Mouse (Mus musculus): ENCODE data around the gene Gm17657. TPM values are rescaled to one million over a fixed set of nuclear protein-coding genes. Genes with fewer than 3 reads are reported as not detected.
"Not testable (repeated sequence)": the region's sequence is repeated elsewhere in the genome, so short reads cannot be mapped to it uniquely, and the experiment has no call there.

The Gm17657 gene
- polyA plus RNA-seq, 1 experiment from 2014 or later, result not detected

- Histone ChIP-seq H3K36me3 (ENCODE audit: control insufficient read depth, insufficient read depth, low read length) (no peaks in the 10 kb centered on the region), H3K27ac (replicated peaks in 1 of 2; ENCODE audit: control insufficient read depth in 1 of 2, insufficient read depth in 1 of 2, low read depth in 2 of 2, low read length in 2 of 2) (no peak overlapping the region), H3K4me1 (ENCODE audit: control insufficient read depth in 2 of 2, insufficient read depth in 2 of 2, low read length in 2 of 2) (peaks cover 0 to 2% of the 10 kb centered on the region in 2 experiments; a peak in 1 of 4 replicates), H3K4me3 (ENCODE audit: control insufficient read depth in 1 of 2, insufficient read depth in 1 of 2, low read depth in 1 of 2, low read length in 2 of 2) (no peak overlapping the region), H3K4me2 (ENCODE audit: low read length) (no peak overlapping the region), H3K9ac (ENCODE audit: low read length) (no peak overlapping the region), H3K9me3 (ENCODE audit: control insufficient read depth, low read length) (no peaks in the 10 kb centered on the region), H3K27me3 (ENCODE audit: control insufficient read depth, insufficient read depth, low read length) (no peaks in the 10 kb centered on the region)
- no peak for ATAC-seq (ENCODE audit: insufficient number of reproducible peaks, insufficient read depth, low FRiP score, low read depth)
- WGBS, result 70% methylated on average over 9 of the region's 9 CpGs
Measured at GRCm38 (mm10) chr17:29531278-29531677, 18.2 kb downstream of the Gm17657 start.

DNA sequence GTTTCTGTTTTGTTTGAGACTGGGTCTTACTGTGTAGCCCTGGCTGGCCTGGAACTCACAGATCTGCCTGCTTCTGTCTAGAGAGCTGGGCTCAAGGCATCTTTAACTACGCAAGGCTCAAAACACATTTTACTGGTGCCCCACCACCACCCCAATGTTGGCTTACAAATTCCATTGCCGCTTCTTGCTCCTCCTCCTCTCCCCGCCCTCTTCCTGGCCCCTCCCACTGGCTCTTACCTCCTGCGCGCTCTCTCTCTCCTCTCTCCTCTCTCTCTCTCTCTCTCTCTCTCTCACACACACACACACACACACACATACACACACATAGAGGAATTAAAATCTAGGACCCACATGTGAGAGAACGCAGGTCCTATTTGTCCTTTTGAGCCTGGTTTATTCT, 18.9 kb downstream of the Gm17657 start:
- Histone ChIP-seq H3K9me3 (ENCODE audit: control insufficient read depth, low read length) (no peaks in the 10 kb centered on the region; the same call in 1 of the 2 replicates), H3K9ac (ENCODE audit: low read length) (no peak overlapping the region), H3K4me2 (ENCODE audit: low read length) (no peak overlapping the region), H3K27ac (replicated peaks in 1 of 2; ENCODE audit: control insufficient read depth in 1 of 2, insufficient read depth in 1 of 2, low read depth in 2 of 2, low read length in 2 of 2) (no peak overlapping the region), H3K27me3 (ENCODE audit: control insufficient read depth, insufficient read depth, low read length) (no peaks in the 10 kb centered on the region), H3K4me1 (ENCODE audit: control insufficient read depth in 2 of 2, insufficient read depth in 2 of 2, low read length in 2 of 2) (peaks cover 0 to 2% of the 10 kb centered on the region in 2 experiments; a peak in 1 of 4 replicates), H3K36me3 (ENCODE audit: control insufficient read depth, insufficient read depth, low read length) (no peaks in the 10 kb centered on the region), H3K4me3 (ENCODE audit: control insufficient read depth in 1 of 2, insufficient read depth in 1 of 2, low read depth in 1 of 2, low read length in 2 of 2) (no peak overlapping the region)
- 78% methylated on average over 6 of the region's 6 CpGs for WGBS
- ATAC-seq (ENCODE audit: insufficient number of reproducible peaks, insufficient read depth, low FRiP score, low read depth), result no peak

- Histone ChIP-seq H3K4me1 (ENCODE audit: control insufficient read depth in 2 of 2, insufficient read depth in 2 of 2, low read length in 2 of 2) (peaks cover 0 to 2% of the 10 kb centered on the region in 2 experiments; a peak in 1 of 4 replicates), H3K9ac (ENCODE audit: low read length) (no peak overlapping the region), H3K4me2 (ENCODE audit: low read length) (no peak overlapping the region), H3K36me3 (ENCODE audit: control insufficient read depth, insufficient read depth, low read length) (no peaks in the 10 kb centered on the region), H3K27ac (replicated peaks in 1 of 2; ENCODE audit: control insufficient read depth in 1 of 2, insufficient read depth in 1 of 2, low read depth in 2 of 2, low read length in 2 of 2) (no peak overlapping the region), H3K9me3 (ENCODE audit: control insufficient read depth, low read length) (no peaks in the 10 kb centered on the region; the same call in 1 of the 2 replicates), H3K4me3 (ENCODE audit: control insufficient read depth in 1 of 2, insufficient read depth in 1 of 2, low read depth in 1 of 2, low read length in 2 of 2) (no peak overlapping the region), H3K27me3 (ENCODE audit: control insufficient read depth, insufficient read depth, low read length) (no peaks in the 10 kb centered on the region)
- no peak for ATAC-seq (ENCODE audit: insufficient number of reproducible peaks, insufficient read depth, low FRiP score, low read depth)
- WGBS, result 78% methylated on average over 8 of the region's 8 CpGs
Measured at GRCm38 (mm10) chr17:29528568-29529187, 20.8 kb downstream of the Gm17657 start.

- Histone ChIP-seq H3K9ac (ENCODE audit: low read length) (no peak overlapping the region), H3K27me3 (ENCODE audit: control insufficient read depth, insufficient read depth, low read length) (no peaks in the 10 kb centered on the region), H3K9me3 (ENCODE audit: control insufficient read depth, low read length) (no peaks in the 10 kb centered on the region; the same call in 1 of the 2 replicates), H3K4me2 (ENCODE audit: low read length) (no peak overlapping the region), H3K4me1 (ENCODE audit: control insufficient read depth in 2 of 2, insufficient read depth in 2 of 2, low read length in 2 of 2) (no peaks in the 10 kb centered on the region), H3K4me3 (ENCODE audit: control insufficient read depth in 1 of 2, insufficient read depth in 1 of 2, low read depth in 1 of 2, low read length in 2 of 2) (no peak overlapping the region), H3K36me3 (ENCODE audit: control insufficient read depth, insufficient read depth, low read length) (no peaks in the 10 kb centered on the region), H3K27ac (replicated peaks in 1 of 2; ENCODE audit: control insufficient read depth in 1 of 2, insufficient read depth in 1 of 2, low read depth in 2 of 2, low read length in 2 of 2) (no peak overlapping the region)
- no peak for ATAC-seq (ENCODE audit: insufficient number of reproducible peaks, insufficient read depth, low FRiP score, low read depth)
- WGBS, result 81% methylated on average over 2 of the region's 2 CpGs
Measured at GRCm38 (mm10) chr17:29525613-29526012, 23.8 kb downstream of the Gm17657 start.

DNA sequence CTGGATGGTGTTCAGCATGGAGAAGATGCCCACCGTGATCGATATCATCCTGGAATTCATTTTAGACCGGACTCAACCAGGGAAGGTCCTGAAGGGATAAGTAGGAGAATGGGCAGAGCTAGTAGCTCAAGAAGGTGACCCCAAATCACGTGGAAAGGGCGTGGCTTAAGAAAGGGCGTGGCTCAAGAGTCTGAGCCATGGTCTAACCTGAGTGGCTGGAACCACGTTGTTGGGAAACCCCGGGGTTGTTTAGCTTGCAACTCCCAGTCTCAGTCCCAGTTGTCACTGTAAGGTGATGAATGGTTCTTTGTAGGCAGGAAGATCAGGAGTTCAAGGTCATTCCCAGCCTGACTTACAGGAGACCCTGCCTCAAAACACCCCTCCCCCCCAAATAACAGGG, 29.7 kb downstream of the Gm17657 start:
- no peaks in the 10 kb centered on the region for H3K36me3 ChIP-seq (ENCODE audit: control insufficient read depth, insufficient read depth, low read length)
- ATAC-seq (ENCODE audit: insufficient number of reproducible peaks, insufficient read depth, low FRiP score, low read depth), result no peak
- no peak overlapping the region for H3K4me2 ChIP-seq (ENCODE audit: low read length)
- no peak overlapping the region for H3K4me3 ChIP-seq (ENCODE audit: control insufficient read depth in 1 of 2, insufficient read depth in 1 of 2, low read depth in 1 of 2, low read length in 2 of 2)
- H3K9ac ChIP-seq (ENCODE audit: low read length), result no peak overlapping the region
- H3K4me1 ChIP-seq (ENCODE audit: control insufficient read depth in 2 of 2, insufficient read depth in 2 of 2, low read length in 2 of 2), result no peaks in the 10 kb centered on the region
- no peaks in the 10 kb centered on the region for H3K9me3 ChIP-seq (ENCODE audit: control insufficient read depth, low read length)
- no peaks in the 10 kb centered on the region for H3K27me3 ChIP-seq (ENCODE audit: control insufficient read depth, insufficient read depth, low read length)
- no peak overlapping the region for H3K27ac ChIP-seq (replicated peaks in 1 of 2; ENCODE audit: control insufficient read depth in 1 of 2, insufficient read depth in 1 of 2, low read depth in 2 of 2, low read length in 2 of 2)
- 69% methylated on average over 8 of the region's 8 CpGs for WGBS

- not testable (repeated sequence) for ATAC-seq (ENCODE audit: insufficient number of reproducible peaks, insufficient read depth, low FRiP score, low read depth); H3K9ac ChIP-seq (ENCODE audit: low read length); H3K9me3 ChIP-seq (ENCODE audit: control insufficient read depth, low read length); H3K4me1 ChIP-seq (ENCODE audit: control insufficient read depth in 2 of 2, insufficient read depth in 2 of 2, low read length in 2 of 2); H3K4me3 ChIP-seq (ENCODE audit: control insufficient read depth in 1 of 2, insufficient read depth in 1 of 2, low read depth in 1 of 2, low read length in 2 of 2); H3K27ac ChIP-seq (replicated peaks in 1 of 2; ENCODE audit: control insufficient read depth in 1 of 2, insufficient read depth in 1 of 2, low read depth in 2 of 2, low read length in 2 of 2); H3K36me3 ChIP-seq (ENCODE audit: control insufficient read depth, insufficient read depth, low read length); H3K4me2 ChIP-seq (ENCODE audit: low read length); H3K27me3 ChIP-seq (ENCODE audit: control insufficient read depth, insufficient read depth, low read length)
- 85% methylated on average over 5 of the region's 5 CpGs for WGBS
Measured at GRCm38 (mm10) chr17:29518665-29519064, 30.8 kb downstream of the Gm17657 start.

GRCm38 (mm10) chr17:29514435-29514834, 35.0 kb downstream of the Gm17657 start:
- WGBS, result 4% methylated on average over 11 of the region's 11 CpGs
- no peak overlapping the region for H3K4me3 ChIP-seq (ENCODE audit: control insufficient read depth in 1 of 2, insufficient read depth in 1 of 2, low read depth in 1 of 2, low read length in 2 of 2)
- H3K9me3 ChIP-seq (ENCODE audit: control insufficient read depth, low read length), result no peaks in the 10 kb centered on the region
- no peaks in the 10 kb centered on the region for H3K27me3 ChIP-seq (ENCODE audit: control insufficient read depth, insufficient read depth, low read length)
- no peak overlapping the region for H3K4me2 ChIP-seq (ENCODE audit: low read length)
- no peak for ATAC-seq (ENCODE audit: insufficient number of reproducible peaks, insufficient read depth, low FRiP score, low read depth)
- no peak overlapping the region for H3K27ac ChIP-seq (replicated peaks in 1 of 2; ENCODE audit: control insufficient read depth in 1 of 2, insufficient read depth in 1 of 2, low read depth in 2 of 2, low read length in 2 of 2)
- 0 out of 4 replicates have a peak, but pooled peaks cover 0 to 2% of the 10 kb centered on the region in 2 experiments for H3K4me1 ChIP-seq (ENCODE audit: control insufficient read depth in 2 of 2, insufficient read depth in 2 of 2, low read length in 2 of 2)
- H3K36me3 ChIP-seq (ENCODE audit: control insufficient read depth, insufficient read depth, low read length), result no peaks in the 10 kb centered on the region
- H3K9ac ChIP-seq (ENCODE audit: low read length), result no peak overlapping the region
